Mouse (Mus musculus) yolk sac, embryonic 10.5 days (tissue): ENCODE measurements at regions not wholly inside any gene's neighbourhood (a gene's known extent, or its start where the extent isn't known, plus 50 kb on each side); places are given as distances from the start of the nearest gene placed in this dataset.
A peak's percentile ranks its signal among the peaks of the same experiment; 100 is the strongest.

Experiments used
- DNase-seq: peaks from one replicate; pipeline ENCODE4 v3.0.0-alpha.2; 2017; ENCODE audit warnings: low spot score

DNA sequence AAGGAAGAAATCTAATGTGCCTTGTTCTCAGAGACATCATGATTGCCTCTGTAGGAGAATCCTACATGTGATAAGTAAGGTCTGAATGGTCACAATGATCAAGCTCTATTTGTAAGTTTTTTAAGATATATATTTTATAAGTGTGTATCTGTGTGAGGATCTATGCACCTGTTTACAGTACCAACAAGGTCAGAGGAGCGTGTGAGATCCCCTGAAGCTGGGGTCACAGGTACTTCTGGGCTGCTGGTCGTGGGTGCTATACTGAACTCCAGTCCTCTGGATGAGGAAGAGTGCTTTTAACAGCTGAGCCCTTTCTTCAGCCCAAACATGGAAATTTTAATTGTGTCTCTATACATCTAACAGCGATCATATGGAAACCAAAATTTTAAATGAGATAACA, 181.1 kb upstream of the Topaz1 start:
- no peak for DNase-seq

GRCm38 (mm10) chr9:122568691-122569441, 178.3 kb upstream of the Topaz1 start:
- peak; percentile 15 for DNase-seq

DNA sequence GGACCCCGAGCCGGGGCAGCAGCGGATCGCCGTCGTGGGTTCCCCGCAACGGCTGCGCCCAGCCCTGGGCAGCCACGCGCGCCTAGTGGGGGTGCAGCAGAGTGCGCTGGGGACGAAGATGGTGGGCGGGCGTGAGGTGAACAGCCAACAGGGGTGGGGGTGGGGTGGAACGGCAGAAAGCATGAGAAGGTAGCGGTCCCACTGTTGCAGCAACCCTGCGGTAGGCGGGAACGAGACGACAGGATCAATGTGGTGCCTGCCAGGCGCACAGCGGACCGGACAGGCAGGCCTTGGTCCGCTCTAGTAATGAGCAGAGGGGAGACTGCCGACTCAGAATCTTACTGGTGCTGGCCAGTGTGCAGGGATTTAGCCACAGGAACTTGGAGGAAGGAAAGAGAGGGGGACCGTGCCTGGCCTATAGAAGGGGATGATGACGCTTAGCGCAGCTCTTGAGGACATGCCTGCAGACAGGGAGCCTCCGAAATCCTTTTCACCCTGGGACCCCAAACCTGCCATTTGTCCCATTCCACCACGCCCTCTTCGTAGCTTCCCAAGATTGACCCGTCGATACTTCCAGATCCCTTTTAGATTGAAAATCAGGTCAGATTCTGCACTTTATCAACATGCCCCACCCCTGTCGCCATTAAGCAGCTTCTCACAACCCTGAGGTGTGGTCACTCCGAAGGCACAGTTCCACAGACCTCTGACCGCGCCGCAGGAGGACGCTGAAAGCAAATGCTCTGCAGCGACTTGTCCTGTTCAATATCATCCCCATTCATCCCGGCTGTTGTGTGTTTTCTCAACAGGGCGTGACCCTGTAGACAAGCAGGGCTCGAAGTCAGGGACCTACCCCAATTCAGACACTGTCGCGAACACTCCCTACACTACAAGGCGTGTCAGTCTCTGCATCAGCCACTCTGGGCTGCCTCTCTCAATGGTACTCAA, 177.4 kb upstream of the Topaz1 start:
- peak; percentile 11 for DNase-seq

DNA sequence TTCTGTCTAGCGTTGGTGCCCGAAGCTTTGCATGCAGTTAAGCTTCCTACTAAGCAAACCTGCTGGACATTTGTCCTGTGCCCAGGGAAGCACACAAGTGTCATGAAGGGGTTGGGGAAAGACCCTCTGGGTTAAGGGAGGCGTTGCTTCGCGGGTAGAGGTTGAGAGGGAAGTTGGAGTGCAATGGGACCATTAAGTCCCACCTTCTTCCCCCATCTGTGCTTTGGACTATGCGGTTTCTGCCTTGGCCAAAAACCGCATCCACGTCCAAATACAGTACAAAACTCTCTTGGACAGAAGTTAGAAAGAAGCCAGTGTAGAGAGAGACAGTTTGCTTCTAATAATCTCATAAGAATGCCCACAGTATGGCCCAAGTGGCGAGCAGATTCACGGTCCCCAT, 176.1 kb upstream of the Topaz1 start:
- DNase-seq, result no peak

GRCm38 (mm10) chr9:122571402-122572059, 175.6 kb upstream of the Topaz1 start:
- no peak for DNase-seq

DNA sequence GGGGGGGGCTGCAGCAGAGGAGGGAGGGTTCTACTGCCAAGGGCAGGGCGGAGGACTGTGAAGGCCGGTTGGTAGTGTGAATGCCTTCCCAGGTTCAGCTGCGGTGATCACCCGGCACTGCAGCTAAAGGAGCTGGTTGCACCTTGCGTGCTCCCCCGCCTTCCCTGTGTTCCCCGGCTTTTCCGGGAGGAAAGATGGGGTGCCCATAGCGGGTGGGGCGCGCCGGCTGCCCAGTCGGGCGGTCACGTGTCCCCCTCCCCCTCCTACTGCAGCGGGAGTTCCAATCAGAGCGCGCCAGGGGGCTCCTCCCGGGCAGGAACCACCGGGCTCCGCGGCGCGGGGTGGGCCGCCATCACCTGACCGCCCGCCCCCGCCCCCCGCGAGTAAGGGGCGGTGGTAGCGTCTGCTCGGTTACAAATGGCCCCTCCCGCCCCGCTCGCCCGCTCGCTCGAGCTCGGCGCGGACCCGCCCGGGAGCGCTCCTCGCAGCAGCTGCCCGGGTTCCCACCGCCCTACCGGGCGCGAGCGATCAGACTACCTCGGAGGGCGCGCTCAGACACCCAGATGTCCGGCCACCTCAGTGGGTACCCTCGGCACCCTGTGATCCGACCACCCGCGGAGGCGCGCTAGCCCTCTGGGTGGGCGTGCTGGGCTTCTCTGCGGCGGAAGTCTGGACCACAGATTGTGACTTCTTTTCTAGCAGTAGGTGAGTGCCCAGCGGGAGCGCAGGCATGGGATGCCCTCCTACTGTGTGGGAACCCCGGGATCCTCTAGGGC, 174.9 kb upstream of the Topaz1 start:
- peak; percentile 87 for DNase-seq

DNA sequence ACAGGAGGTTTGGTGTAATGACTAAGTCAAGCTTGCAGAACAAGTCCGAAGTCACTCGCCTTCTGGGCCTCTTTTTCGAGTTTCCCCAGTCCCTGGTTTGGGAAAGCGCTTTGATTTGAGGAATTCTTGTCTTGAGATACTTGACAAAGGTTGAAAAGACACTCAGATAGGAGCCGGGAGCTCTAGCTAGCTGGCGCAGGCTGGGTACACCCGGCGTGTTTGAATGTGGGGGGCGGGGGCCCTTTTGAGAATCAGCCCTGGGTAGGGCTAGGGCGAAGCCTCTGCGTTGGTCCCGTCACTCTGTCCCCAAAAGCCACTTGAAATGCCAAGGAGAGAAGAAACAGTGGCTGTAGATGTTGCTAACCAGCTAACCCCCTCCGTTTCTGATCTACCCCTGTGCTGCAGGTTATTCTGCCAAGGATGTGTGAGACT, 174.3 kb upstream of the Topaz1 start:
- DNase-seq, result no peak

GRCm38 (mm10) chr9:122585228-122585627, 161.9 kb upstream of the Topaz1 start:
- DNase-seq, result no peak

GRCm38 (mm10) chr9:122586421-122586820, 160.7 kb upstream of the Topaz1 start:
- DNase-seq, result no peak

DNA sequence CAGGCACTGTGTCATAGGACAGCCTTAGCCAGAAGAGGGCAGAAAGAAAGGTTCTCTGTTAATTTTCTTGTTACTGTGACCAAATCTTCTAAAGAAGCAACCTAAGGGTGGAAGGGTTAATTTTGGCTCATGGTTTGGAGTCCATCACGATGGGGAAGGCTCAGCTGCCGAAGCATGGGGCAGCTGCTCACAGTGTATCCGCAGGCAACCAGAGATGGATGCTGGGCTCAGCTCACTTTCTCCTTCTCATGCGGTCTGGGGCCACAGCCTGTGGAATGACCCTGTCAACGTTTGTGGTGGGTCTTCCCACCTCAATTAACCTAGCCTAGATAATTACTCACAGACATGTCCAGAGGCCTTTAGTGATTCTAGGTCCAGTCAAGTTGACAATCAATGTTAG, 160.2 kb upstream of the Topaz1 start:
- no peak for DNase-seq

DNA sequence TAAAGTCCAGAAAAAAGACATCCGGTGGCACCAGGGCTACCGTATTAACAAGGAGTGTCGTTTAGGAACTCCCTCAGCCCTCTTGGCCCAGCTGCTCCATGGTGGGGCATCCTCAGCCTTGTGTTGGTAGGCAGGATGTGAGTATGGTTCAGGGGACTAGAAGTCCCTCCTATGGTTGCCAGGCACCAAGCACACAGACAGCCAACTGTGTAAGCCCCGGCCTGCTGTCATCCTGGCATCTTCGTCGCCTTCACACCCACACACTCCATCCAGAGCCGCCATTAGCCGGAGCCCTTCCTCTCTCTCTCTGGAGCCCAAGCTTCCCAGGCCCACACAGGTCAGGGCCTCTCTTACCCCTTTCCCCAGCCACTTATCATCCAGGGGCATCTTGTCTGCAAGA, 158.9 kb upstream of the Topaz1 start:
- DNase-seq, result no peak

- DNase-seq, result no peak
Measured at GRCm38 (mm10) chr9:122592820-122593615, 154.1 kb upstream of the Topaz1 start.

GRCm38 (mm10) chr9:122595120-122595943, 151.8 kb upstream of the Topaz1 start:
- DNase-seq, result no peak

GRCm38 (mm10) chr9:122603106-122603505, 144.0 kb upstream of the Topaz1 start:
- no peak for DNase-seq

- DNase-seq, result no peak
Measured at GRCm38 (mm10) chr9:122609616-122610015, 137.5 kb upstream of the Topaz1 start.

GRCm38 (mm10) chr9:122610918-122611317, 136.2 kb upstream of the Topaz1 start:
- no peak for DNase-seq

DNA sequence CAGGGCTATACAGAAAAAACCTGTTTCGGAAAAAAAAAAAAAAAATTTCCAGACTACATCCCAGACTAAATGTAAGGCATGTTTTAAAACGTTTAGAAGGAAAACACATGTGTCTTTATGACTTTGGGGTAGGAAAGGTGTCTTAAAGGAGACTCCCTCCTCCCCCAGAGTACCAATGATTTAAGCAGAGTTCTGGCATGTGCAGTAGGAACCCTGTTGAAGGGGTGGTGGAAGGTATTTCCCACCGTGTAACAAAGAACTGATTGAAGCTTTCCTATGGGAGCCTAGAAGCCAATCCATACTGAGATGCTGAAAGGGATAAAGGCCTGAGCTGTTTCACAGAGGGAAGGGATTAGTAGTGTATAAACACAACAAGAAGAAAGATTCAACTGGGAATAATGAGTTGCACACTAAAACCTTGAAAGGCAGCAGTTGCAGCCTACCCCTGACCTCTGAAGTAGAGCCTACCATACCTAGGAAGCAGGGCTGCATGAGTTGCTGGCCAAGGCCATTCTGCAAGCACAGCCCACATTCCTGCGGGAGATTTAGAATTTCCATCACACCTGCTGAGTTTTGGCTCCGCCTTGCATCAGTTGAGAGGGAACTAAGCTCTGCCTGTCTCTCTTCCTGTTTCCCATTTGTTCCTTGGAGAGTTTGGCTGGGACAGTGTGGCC, 132.4 kb upstream of the Topaz1 start:
- no peak for DNase-seq

DNA sequence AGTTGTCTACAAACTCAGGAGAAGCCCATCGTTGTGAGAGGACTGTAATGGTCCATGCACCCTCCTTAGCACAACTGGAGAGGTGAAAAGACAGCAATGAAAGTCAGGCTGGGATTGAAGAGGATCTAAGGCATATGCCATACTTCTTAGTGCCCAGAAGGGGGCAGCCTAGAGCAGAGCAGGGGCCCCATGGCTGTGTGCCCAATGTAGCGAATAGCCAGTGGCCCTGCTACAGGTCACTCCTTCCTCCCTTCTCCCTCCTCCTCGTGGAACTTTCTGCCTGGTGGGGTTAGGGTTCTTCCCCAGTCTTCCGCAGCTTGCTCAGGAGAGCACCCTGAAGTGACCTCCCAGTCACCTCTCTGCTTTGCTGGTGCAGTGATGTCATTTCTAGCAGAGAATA, 131.8 kb upstream of the Topaz1 start:
- peak; percentile 7 for DNase-seq

- peak; percentile 23 for DNase-seq
Measured at GRCm38 (mm10) chr9:122617793-122618192, 129.4 kb upstream of the Topaz1 start.
